Mouse (Mus musculus) cerebellum, adult 18-20 months (tissue): ENCODE measurements at regions not wholly inside any gene's neighbourhood (a gene's known extent, or its start where the extent isn't known, plus 50 kb on each side); places are given as distances from the start of the nearest gene placed in this dataset.
"Not testable (repeated sequence)": the region's sequence is repeated elsewhere in the genome, so short reads cannot be mapped to it uniquely, and the experiment has no call there.

Source experiments
- DNase-seq, 2 experiments: peaks; one replicate each; pipeline ENCODE4 v3.0.0; 2021

GRCm38 (mm10) chr15:24635620-24636019 lies 777.9 kb downstream of the Basp1 start:
- DNase-seq, result no peak

GRCm38 (mm10) chr15:24596242-24596641 lies 817.3 kb downstream of the Basp1 start:
- DNase-seq, result peak; percentile 14 to 17

GRCm38 (mm10) chr15:24588943-24589342 lies 824.6 kb downstream of the Basp1 start:
- DNase-seq, result peak; percentile 45 to 67

- no peak for DNase-seq
These were observed 846.6 kb downstream of the Basp1 start for GRCm38 (mm10) chr15:24566981-24567380.

GRCm38 (mm10) chr15:24556806-24557205 lies 856.8 kb downstream of the Basp1 start:
- no peak for DNase-seq

DNA sequence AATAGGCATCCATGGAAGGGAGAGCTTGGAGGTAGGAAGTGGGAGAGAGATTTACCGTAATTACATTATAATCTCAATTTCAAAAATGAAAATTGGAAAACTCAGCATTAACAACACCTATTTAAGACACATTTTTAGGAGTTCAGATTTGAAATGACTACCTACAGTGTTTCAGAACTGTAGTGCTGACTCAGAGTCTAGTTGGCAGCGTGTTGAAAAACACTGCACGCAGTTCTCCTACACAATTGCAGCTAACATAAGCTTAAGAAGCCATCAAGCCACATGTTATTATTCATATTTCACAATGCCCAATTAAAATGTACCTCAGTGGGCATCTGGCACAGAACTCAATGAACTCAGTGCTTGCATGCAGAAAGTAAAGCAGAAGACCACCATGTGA lies 863.5 kb downstream of the Basp1 start:
- no peak for DNase-seq

DNA sequence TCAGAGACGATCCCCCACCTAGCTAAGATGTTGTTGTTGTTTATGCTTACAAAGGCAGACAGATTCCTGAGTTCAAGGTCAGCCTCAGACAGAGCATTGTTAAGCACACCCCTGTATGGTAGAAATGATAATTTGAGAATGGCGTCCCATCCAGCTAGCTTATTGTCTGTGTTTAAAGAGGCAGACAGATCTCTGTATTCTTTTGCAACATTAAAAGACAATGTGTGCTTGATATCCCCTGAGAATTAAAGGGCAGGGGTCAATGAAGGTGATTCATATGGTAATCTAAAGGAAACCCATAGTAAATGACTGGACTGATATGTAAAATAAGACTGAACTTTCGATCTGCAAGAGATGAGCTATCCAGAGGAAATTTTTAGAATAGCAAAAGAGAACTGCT lies 883.5 kb downstream of the Basp1 start:
- DNase-seq, result no peak

DNA sequence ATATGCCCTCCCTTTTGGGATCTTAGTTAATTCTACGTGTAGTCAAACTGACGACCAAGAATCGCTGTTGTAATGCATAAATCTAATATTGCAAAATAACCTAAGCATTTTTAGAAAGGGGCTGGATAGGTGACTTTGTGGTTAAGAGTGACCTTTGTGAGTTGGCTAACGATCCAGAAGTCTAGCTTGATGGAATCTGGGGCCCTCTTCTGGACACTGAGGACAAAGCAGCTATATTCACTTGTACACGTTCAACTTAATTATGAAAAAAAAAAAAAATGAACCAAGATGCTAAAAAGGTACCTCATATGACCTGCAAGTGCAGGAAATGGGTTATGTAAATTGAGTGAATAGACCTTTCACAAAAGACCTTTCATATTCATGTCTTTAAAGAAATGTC lies 886.2 kb downstream of the Basp1 start:
- peak in 1 of 2 experiments; percentile 22 for DNase-seq

GRCm38 (mm10) chr15:24513926-24514325 lies 899.6 kb downstream of the Basp1 start:
- no peak for DNase-seq

- DNase-seq, result peak; percentile 39 to 41
These were observed 911.5 kb downstream of the Basp1 start for GRCm38 (mm10) chr15:24501907-24502559.

DNA sequence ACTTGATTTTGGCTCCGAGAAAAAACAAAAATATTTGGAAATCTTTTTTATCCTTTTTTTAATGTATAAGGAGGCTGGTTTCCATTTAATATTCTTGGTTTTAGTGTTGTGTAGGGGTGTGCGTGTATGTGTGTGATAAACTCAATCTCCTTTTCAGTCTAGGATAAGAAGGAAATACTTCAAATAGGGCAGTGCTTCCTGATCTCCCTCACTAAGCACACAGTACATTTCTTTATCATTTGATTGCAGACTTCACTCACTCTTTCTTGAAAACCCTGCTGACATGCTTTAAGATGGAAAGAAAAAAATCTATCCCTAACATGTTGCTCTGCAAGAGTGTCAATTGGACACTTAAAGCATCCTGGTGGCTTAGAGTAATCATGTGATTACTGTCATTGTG lies 927.3 kb downstream of the Basp1 start:
- no peak for DNase-seq

- DNase-seq, result no peak
These were observed 945.3 kb downstream of the Basp1 start for GRCm38 (mm10) chr15:24468239-24468638.

DNA sequence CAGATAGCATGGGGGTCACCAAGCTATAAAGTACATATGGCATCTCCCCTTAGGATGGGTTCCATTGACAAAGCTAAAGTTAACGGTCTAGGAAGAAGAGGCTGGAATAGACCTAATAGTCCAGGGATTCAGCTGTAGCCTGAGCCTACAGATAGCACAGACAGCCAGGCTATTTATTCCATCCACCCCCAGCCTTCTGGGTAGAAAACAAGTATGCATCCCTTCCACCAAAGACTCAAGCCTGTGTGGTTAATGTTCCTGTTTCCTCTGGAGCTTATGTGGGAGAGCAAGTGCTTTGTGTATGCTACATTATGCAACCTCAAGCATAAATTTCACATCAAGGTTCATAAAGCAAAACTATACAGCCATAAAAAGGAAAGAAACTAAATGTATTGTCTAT lies 955.8 kb downstream of the Basp1 start:
- DNase-seq, result no peak

GRCm38 (mm10) chr15:24433083-24433482 lies 980.5 kb downstream of the Basp1 start:
- no peak for DNase-seq

GRCm38 (mm10) chr15:24429154-24429553 lies 984.4 kb downstream of the Basp1 start:
- DNase-seq, result no peak

DNA sequence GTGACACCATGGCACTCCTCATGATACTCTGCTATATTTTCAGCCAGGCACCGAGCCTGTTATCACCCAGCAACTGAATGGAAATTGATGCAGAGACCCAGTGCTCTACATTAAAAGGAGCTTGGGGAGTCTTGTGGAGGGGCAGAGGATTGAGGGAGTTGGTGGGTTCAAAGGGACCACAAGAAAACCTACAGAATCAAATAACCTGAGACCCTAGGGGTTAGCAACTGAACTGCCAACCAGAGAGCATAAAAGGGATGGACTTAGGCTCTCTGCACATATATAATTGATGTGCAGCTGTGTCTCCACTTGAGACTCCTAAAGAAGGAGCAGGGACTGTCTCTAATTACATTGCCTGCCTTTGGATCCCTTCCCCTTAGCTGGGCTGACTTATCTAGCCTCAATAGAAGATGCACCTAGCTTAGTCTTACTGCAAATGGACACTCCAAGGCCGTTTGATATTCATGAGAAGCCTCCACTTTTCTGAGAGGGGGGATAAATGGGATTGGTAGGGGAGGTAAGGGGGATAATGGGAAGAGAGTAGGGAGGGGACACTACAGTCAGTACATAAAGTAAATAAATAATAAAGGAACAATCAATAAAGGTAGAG lies 991.1 kb downstream of the Basp1 start:
- DNase-seq, result no peak

GRCm38 (mm10) chr15:24419736-24420135 lies 993.8 kb downstream of the Basp1 start:
- DNase-seq, result no peak

DNA sequence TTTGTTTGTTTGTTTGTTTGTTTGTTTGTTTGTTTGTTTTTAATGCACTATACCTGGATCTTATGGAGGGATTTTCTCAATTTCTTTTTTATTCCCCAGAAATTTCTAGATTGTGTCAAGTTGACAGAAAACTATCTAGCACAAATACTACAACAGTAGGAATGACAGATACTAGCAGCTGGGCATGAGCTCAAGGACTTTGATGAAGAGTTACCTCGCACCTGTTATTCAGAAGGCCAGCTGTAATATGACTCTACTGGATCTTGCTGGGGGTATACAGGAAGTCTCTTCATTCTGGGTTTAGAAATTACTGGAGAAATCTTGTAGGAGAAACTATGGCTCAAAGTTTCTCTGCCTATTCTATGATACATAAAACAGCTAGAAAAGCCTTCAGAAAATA lies 994.4 kb downstream of the Basp1 start:
- DNase-seq, result no peak

DNA sequence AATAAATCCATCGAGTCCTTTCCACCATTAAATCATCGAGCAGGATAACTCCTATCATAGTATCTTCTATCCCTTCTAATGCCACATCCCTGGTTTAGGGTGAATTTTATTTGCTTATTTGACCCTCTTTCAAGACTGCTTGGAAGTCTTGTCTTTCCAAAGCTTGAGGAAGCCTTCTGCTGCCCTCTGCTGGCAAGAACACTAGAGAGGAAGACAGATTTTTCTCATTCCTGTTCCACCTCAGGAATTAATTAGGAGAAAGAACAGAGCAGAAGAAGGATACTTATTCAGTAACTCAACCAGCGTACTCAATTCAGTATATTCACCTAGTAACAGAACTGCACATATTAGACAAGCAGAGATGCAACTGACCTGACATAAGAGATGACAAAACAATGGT lies 1005.9 kb downstream of the Basp1 start:
- DNase-seq, result peak; percentile 76 to 78

GRCm38 (mm10) chr15:24405305-24405704 lies 1008.3 kb downstream of the Basp1 start:
- DNase-seq, result no peak

DNA sequence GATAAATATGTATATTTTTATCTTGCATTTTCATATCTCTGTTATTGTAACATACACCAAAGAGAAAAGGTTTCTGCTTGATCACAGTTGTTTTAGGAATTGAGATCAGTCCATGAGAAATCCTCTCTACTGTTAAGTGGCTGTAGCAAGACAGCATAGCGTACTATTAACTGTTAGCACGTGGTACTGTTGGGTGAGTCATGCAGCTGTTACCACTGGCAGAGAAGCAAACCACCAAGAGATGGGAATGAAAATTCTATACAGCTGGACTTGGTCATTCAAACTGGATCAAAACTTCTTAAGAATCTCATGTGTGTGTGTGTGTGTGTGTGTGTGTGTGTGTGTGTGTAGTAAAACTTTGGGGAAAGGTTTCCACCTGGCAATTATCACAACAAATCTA lies 1013.5 kb downstream of the Basp1 start:
- DNase-seq, result no peak

- DNase-seq, result no peak
These were observed 1055.2 kb downstream of the Basp1 start for GRCm38 (mm10) chr15:24358398-24358797.

- no peak for DNase-seq
These were observed 1064.5 kb downstream of the Basp1 start for GRCm38 (mm10) chr15:24348975-24349560.

DNA sequence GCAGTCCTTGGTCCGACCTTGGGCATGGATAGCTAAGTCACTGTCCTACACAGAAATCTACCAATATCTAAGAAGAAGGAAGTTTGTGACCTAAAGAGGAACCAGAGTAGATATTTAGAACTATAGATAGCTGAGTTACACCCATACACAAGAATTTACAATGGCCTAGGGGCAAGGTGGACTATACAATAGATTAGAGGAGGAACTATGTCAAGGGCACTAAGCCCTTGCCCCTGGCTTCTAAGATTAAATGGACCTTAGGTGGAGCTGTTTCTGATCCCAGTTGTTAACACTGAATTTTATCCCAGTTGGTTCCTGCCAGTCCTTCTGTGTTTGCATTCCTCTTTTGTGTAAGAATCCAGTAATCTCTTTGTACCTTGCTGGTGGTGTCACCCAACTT lies 1077.7 kb downstream of the Basp1 start:
- not testable (repeated sequence) for DNase-seq

GRCm38 (mm10) chr15:24303123-24303522 lies 1110.4 kb downstream of the Basp1 start:
- DNase-seq, result not testable (repeated sequence)
